Mouse (Mus musculus) CH12.LX (cell line): Measurements from ENCODE around the gene Agtrap. TPM values are rescaled to one million over a fixed set of nuclear protein-coding genes. Genes with fewer than 3 reads are reported as not detected.
"Not testable (repeated sequence)": the region's sequence is repeated elsewhere in the genome, so short reads cannot be mapped to it uniquely, and the experiment has no call there.

Experiments used
- DNase-seq: peaks from one replicate; pipeline ENCODE4 v3.0.0-alpha.2; 2013; ENCODE audit errors: extremely low read depth
- H3K27ac ChIP-seq: 2 replicates; pipeline ENCODE4 v1.5.1; 2012; ENCODE audit warnings: low read depth, mild to moderate bottlenecking, control low read depth, moderate library complexity; ENCODE audit not compliant: insufficient read depth
- H3K27me3 ChIP-seq: replicated peaks from 2 replicates; pipeline ENCODE3; 2012; ENCODE audit warnings: inconsistent platforms
- H3K36me3 ChIP-seq, 2 experiments: replicated peaks in 1 of 2; 2 replicates each; pipeline versions ENCODE3 to v1.6.1; 2012; ENCODE audit warnings: inconsistent platforms in 1 of 2, low read length in 1 of 2, mild to moderate bottlenecking in 1 of 2, mixed read lengths in 1 of 2, moderate library complexity in 1 of 2; ENCODE audit not compliant: control insufficient read depth in 1 of 2, insufficient read depth in 1 of 2
- H3K4me1 ChIP-seq, 2 experiments: 2 replicates each; pipeline ENCODE4 v1.6.1; 2012; ENCODE audit warnings: inconsistent platforms in 1 of 2, moderate library complexity in 1 of 2; ENCODE audit not compliant: insufficient read depth in 2 of 2, control insufficient read depth in 1 of 2
- H3K4me2 ChIP-seq: 2 replicates; pipeline ENCODE4 v1.6.1; 2012; ENCODE audit warnings: low read depth, mild to moderate bottlenecking, control low read depth; ENCODE audit not compliant: poor library complexity, insufficient read depth, severe bottlenecking
- H3K4me3 ChIP-seq, 3 experiments: fragments of 150-350 bp in 1 of 3; sonication (generic) in 1 of 3; replicated peaks in 1 of 3; 2 replicates each; pipeline versions ENCODE3 to v1.5.1; 2011 to 2012; ENCODE audit warnings: low read depth in 2 of 3, low read length in 2 of 3, mild to moderate bottlenecking in 2 of 3, moderate library complexity in 2 of 3, control low read depth in 1 of 3, improper control_type of control experiment in 1 of 3, inconsistent platforms in 1 of 3, mixed read lengths in 1 of 3; ENCODE audit not compliant: poor library complexity in 1 of 3
- H3K79me2 ChIP-seq: replicated peaks from 2 replicates; pipeline ENCODE4 v1.6.1; 2012; ENCODE audit warnings: mild to moderate bottlenecking, moderate library complexity; ENCODE audit not compliant: control insufficient read depth, poor library complexity, insufficient read depth, severe bottlenecking; ENCODE audit errors: extremely low read depth
- H3K9ac ChIP-seq: 2 replicates; pipeline ENCODE4 v1.6.1; 2012; ENCODE audit warnings: low read depth, mild to moderate bottlenecking, control low read depth, moderate library complexity; ENCODE audit not compliant: insufficient read depth
- H3K9me3 ChIP-seq: replicated peaks from 2 replicates; pipeline ENCODE3; 2012; ENCODE audit warnings: low read length, inconsistent platforms, mixed read lengths
- CHD1 ChIP-seq: IDR thresholded peaks from 2 replicates; pipeline ENCODE4 v1.6.1; 2012; ENCODE audit warnings: low read depth, low read length, improper control_type of control experiment, inconsistent platforms
- CTCF ChIP-seq, 2 experiments: IDR thresholded peaks in 1 of 2; conservative IDR thresholded peaks in 1 of 2; 2 replicates each; pipeline ENCODE4 v1.5.1; 2011 to 2012; ENCODE audit warnings: low read depth in 2 of 2, low read length in 2 of 2, improper control_type of control experiment in 1 of 2, inconsistent platforms in 1 of 2, mild to moderate bottlenecking in 1 of 2, moderate library complexity in 1 of 2
- IRF4 ChIP-seq: IDR thresholded peaks from 2 replicates; pipeline ENCODE4 v1.6.1; 2014; ENCODE audit warnings: low read depth, mild to moderate bottlenecking, inconsistent platforms, low read length, improper control_type of control experiment
- MYC ChIP-seq: IDR thresholded peaks from 2 replicates; pipeline ENCODE4 v1.6.1; 2011; ENCODE audit warnings: low read depth, mild to moderate bottlenecking, improper control_type of control experiment, low read length
- RAD21 ChIP-seq: IDR thresholded peaks from 2 replicates; pipeline ENCODE4 v1.6.1; 2011; ENCODE audit warnings: low read depth, mild to moderate bottlenecking, low read length, improper control_type of control experiment, moderate library complexity
- SMC3 ChIP-seq: IDR thresholded peaks from 2 replicates; pipeline ENCODE4 v1.6.1; 2011; ENCODE audit warnings: low read depth, low read length, improper control_type of control experiment
- ZMIZ1 ChIP-seq: IDR thresholded peaks from 2 replicates; pipeline ENCODE4 v1.6.1; 2012; ENCODE audit warnings: low read depth, mild to moderate bottlenecking, inconsistent platforms, low read length, improper control_type of control experiment
- dilution Hi-C: fragments of 300-500 bp; cut with MboI; formaldehyde crosslinking; loops from 2 replicates; pipeline ENCODE4 v1.14.3; 2020; ENCODE audit warnings: low sequenced_read_pairs; ENCODE audit not compliant: extremely low pct_unique_long_range_greater_than_20kb, extremely low pct_ligation_motif_present
- in situ Hi-C: fragments of 300-500 bp; cut with MboI; formaldehyde crosslinking; loops from 3 replicates; pipeline ENCODE4 v1.14.3; 2019; ENCODE audit warnings: low sequenced_read_pairs, low pct_ligation_motif_present, low pct_unique_long_range_greater_than_20kb, mixed read lengths
- polyA plus RNA-seq: library from polyadenylated mRNA; unstranded; fragments of >175 nt; gene quantifications from 2 replicates; pipeline ENCODE4 v1.2.1, GENCODE M21; 2012; ENCODE audit warnings: low read depth; ENCODE audit not compliant: insufficient read length
- total RNA-seq, 2 experiments: library from RNA; depleted of rRNA; stranded (reverse); fragments of 300-350 nt in 1 of 2; fragments of >200 nt in 1 of 2; gene quantifications; 2 replicates each; pipeline ENCODE4 v1.2.3; 2012 to 2014

Gene Agtrap
- total and polyA plus RNA-seq, 3 experiments = 4.1 to 6.2 (median 5.9) TPM

DNA sequence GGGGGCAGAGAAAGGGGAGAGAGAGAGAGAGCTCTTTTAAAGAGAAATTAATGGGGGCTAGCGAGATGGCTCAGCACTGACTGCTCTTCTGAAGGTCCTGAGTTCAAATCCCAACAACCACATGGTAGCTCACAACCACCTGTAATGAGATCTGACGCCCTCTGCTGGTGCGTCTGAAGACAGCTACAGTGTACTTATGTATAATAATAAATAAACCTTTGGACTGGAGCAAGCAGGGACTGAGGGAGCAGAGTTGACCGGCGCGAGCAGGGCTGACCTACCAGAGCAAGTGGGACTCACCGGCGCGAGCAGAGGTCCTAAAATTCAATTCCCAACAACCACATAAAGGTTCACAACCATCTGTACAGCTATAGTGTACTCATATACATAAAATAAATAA lies 31.7 kb upstream of the Agtrap start:
- dilution Hi-C loops, H3K4me1 ChIP-seq, DNase-seq, H3K4me2 ChIP-seq, H3K79me2 ChIP-seq, H3K36me3 ChIP-seq, H3K9ac ChIP-seq, H3K27ac ChIP-seq, H3K4me3 ChIP-seq: not testable (repeated sequence)
- H3K9me3 ChIP-seq = peaks cover 12% of the 10 kb centered on the region
- 0 out of 4 replicates have a peak, but pooled peaks of 1 of the 2 experiments have one; percentile 22 for TF ChIP-seq CTCF (conservative IDR thresholded peaks at IDR 0.05 in 1 of 2, IDR thresholded peaks at IDR 0.05 in 1 of 2; ENCODE audit: low read depth in 2 of 2, low read length in 2 of 2)
- H3K27me3 ChIP-seq = peaks cover 64% of the 10 kb centered on the region
- in situ Hi-C loops = loop anchor here (5.0 kb wide), 1 partner anchor 33 kb away; the partner anchor contains the start of gene Fbxo6

DNA sequence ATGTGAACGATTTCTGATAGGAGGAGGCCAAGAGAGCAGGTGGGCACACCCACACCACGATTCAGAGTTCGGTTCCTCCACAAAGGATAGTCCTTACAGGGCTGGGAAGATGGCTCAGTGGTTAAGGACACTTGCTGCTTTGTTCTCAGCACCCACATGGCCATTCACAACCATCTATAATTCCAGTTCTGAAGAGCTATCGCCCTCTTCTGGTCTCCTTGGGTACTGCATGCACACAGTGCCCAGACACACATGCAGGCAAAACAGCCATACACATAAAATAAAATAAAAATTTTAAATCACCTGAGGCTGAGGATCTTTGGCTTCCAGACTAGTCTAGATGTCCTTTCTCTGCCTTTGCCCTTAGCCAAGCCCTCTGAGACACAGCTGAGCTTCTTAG lies 29.6 kb upstream of the Agtrap start:
- dilution Hi-C loops = no loop called here
- no peaks in the 10 kb centered on the region for H3K36me3 ChIP-seq
- H3K4me2 ChIP-seq = no peak overlapping the region
- no peak for DNase-seq
- no peak overlapping the region for H3K4me3 ChIP-seq
- H3K79me2 ChIP-seq = no peaks in the 10 kb centered on the region
- peaks cover 8% of the 10 kb centered on the region for H3K9me3 ChIP-seq
- H3K27ac ChIP-seq = no peak overlapping the region
- H3K27me3 ChIP-seq = peaks cover 61% of the 10 kb centered on the region
- H3K4me1 ChIP-seq = peaks cover 3 to 9% of the 10 kb centered on the region in 2 experiments; a peak in 2 of 4 replicates
- H3K9ac ChIP-seq = no peak overlapping the region
- TF ChIP-seq CHD1 = no peak
- TF ChIP-seq SMC3 = no peak
- TF ChIP-seq RAD21 = no peak
- TF ChIP-seq CTCF (conservative IDR thresholded peaks at IDR 0.05 in 1 of 2, IDR thresholded peaks at IDR 0.05 in 1 of 2; ENCODE audit: low read depth in 2 of 2, low read length in 2 of 2) = peak; percentile 33 to 38; a peak in 2 of 4 replicates
- no peak for TF ChIP-seq MYC
- in situ Hi-C loops = loop anchor here (5.0 kb wide), 1 partner anchor 35 kb away; the partner anchor contains the start of gene Fbxo6

DNA sequence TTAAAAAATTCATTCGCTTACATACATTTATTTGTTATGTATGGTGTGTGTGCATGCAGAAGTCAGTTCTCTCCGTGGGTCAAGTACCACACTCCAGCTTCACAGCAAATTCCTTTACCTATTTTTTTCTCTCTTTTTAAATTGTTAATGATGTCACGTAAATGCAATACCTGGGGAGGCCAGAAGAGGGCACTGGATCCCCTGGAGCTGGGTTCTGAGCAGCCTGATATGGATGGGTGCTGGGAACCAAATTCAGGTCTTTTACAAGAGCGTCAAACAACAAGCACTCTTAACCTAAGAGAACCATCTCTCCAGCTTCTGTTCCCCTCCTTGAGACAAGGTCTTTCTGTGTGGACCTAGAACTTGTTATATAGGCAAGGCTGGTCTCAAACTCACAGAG lies 28.8 kb upstream of the Agtrap start:
- peaks cover 60% of the 10 kb centered on the region for H3K27me3 ChIP-seq
- peaks cover 8% of the 10 kb centered on the region for H3K9me3 ChIP-seq
- in situ Hi-C loops = loop anchor here (5.0 kb wide), 1 partner anchor 36 kb away; the partner anchor contains the start of gene Fbxo6
- peaks cover 3 to 9% of the 10 kb centered on the region in 2 experiments; a peak in 2 of 4 replicates for H3K4me1 ChIP-seq
- dilution Hi-C loops = no loop called here
- H3K27ac ChIP-seq = no peak overlapping the region
- no peak overlapping the region for H3K4me3 ChIP-seq
- H3K36me3 ChIP-seq = no peaks in the 10 kb centered on the region
- DNase-seq = peak; percentile 17
- no peaks in the 10 kb centered on the region for H3K79me2 ChIP-seq
- TF ChIP-seq ZMIZ1 = no peak
- TF ChIP-seq CTCF (conservative IDR thresholded peaks at IDR 0.05 in 1 of 2, IDR thresholded peaks at IDR 0.05 in 1 of 2; ENCODE audit: low read depth in 2 of 2, low read length in 2 of 2) = peak; percentile 15 to 47; a peak in 2 of 4 replicates
- no peak for TF ChIP-seq IRF4
- peak; percentile 7 for TF ChIP-seq RAD21
- H3K9ac ChIP-seq = no peak overlapping the region
- H3K4me2 ChIP-seq = no peak overlapping the region
